Mouse (Mus musculus): ENCODE measurements around the gene Fto.

- TF ChIP-seq CTCF (conservative IDR thresholded peaks at IDR 0.05; ENCODE audit: insufficient read depth, insufficient read length, low read depth, low read length) = no peak
- no peak for TF ChIP-seq POLR2A (IDR thresholded peaks at IDR 0.05; ENCODE audit: low read depth, low read length)
These were observed 236.8 kb downstream of the Fto start for GRCm38 (mm10) chr8:91550131-91550530.
